Mouse (Mus musculus) bone marrow, adult 2 months (tissue): ENCODE results near the gene Ndufs4.

ENCODE experiments used
- CTCF ChIP-seq: fragments of 200-500 bp; IDR thresholded peaks from 2 replicates; pipeline ENCODE4 v1.5.1; 2011; ENCODE audit warnings: low read length, control low read depth; ENCODE audit not compliant: control insufficient read depth, insufficient read depth
- POLR2A ChIP-seq: fragments of 200-500 bp; IDR thresholded peaks from 2 replicates; pipeline ENCODE4 v1.6.1; 2011; ENCODE audit warnings: low read depth, mild to moderate bottlenecking, control low read depth, low read length, borderline replicate concordance; ENCODE audit not compliant: control insufficient read depth

DNA sequence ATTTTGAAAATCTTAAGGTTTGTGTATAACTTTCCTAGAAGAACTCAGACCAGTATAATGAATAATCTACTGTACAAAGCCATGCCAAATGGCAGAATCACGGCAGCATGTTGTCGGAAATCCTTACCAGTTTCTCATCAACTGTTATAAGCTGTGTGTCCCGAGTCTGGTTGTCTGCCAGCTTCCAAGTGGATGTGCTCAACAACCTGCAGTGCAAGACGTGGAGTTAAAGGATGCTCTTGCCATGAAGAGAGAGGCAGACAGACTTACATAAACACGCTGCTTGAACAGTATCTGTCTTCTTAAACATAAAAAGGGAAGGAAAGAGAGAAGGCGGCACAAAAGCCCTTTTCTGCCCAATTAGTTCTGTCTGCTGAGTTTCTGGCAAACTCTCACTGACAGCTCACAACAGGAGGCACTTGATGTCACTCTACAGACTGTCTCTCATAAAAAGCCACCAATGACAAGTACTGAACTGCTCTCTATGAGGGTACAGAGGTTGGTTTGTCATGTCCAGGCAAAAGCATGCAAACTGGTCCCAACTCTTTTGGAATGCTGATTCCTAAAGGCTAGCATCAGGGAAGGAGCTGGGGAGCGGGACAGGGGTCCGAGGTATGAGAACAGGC, 36.6 kb downstream of the Ndufs4 start:
- TF ChIP-seq POLR2A, result no peak
- TF ChIP-seq CTCF, result no peak
